Mouse (Mus musculus) adrenal gland, postnatal 4 days (tissue): Measurements from ENCODE around the gene Irs3. TPM values are rescaled to one million over a fixed set of nuclear protein-coding genes. Genes with fewer than 3 reads are reported as not detected.
"Not testable (repeated sequence)": the region's sequence is repeated elsewhere in the genome, so short reads cannot be mapped to it uniquely, and the experiment has no call there.

Experiments
- DNase-seq, 2 experiments: peaks; one replicate each; pipeline ENCODE4 v3.0.0; 2021 to 2022; ENCODE audit warnings: low spot score in 2 of 2, mixed read lengths in 2 of 2
- total RNA-seq, 2 experiments: library from RNA; stranded (reverse); gene quantifications; 2 replicates each; pipeline ENCODE4 v1.2.3; 2021

Gene Irs3
- total RNA-seq, 2 experiments from 2014 or later: 0.56 to 0.79 TPM

DNA sequence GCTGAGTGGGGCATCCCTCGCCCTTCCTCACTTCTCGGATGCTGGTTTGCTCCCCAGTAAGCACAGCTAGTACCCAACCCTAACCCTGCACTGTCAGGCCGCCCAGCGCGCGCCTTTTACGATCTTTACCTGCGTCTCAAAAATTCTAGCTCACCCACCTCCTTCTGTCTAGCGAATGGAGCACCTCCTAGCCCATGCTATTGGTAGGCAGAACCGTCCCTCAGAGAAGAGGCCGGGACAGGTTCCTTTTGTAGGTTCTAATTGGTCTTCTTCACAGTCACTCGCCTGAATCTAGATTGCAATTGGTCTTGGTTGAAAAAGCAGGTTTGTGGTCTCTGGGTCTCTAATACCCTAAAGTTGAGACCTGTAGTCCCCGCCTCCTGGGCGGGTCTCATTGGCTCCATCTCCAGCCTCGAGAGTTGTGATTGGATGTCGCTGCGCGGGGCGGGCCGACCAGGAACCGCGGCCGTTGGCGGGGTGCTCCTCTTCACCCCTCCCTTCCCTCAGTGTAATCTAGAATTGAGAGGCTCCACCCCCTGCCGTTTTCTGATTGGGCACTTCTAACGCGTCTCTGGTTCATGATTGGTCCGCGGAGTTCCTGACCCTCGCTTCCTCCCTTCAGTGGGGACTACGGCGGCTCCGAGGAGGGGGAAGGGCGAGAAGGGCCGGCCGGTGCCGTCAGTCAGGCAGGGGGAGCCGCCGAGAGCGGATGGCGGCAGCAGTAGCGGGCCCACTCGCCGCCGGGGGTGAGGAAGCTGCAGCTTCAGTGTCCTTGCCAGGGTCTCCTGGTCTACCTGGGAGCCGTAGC, 16.8 kb downstream of the Irs3 start, which contains the start of the genes Fbxo24, Lrch4 and Gm20605:
TSS of gene Fbxo24 (minus strand) at position 505 of the 808 bp plus-strand sequence.
TSS of gene Lrch4 (plus strand) at position 624 of the 808 bp plus-strand sequence.
TSS of gene Gm20605 (plus strand) at position 678 of the 808 bp plus-strand sequence.
- DNase-seq: peak; percentile 88 to 97

DNA sequence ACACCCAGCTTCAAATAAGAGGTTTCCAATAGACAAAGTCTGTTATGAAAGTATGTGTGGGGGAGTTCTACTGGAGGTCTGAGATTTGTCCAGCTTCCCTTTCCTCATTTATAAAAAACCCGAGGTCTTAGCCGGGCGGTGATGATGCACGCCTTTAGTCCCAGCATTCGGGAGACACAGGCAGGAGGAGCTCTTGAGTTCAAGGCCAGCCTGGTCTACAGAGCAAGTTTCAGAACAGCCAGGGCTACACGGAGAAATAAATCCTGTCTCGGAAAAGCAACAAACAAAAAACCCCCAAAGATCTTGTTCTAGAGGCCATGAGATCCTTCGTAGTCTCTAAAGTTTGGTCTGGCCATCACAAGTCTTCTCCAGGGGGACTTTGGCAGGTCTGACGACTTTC, 17.5 kb downstream of the Irs3 start:
- no peak for DNase-seq

DNA sequence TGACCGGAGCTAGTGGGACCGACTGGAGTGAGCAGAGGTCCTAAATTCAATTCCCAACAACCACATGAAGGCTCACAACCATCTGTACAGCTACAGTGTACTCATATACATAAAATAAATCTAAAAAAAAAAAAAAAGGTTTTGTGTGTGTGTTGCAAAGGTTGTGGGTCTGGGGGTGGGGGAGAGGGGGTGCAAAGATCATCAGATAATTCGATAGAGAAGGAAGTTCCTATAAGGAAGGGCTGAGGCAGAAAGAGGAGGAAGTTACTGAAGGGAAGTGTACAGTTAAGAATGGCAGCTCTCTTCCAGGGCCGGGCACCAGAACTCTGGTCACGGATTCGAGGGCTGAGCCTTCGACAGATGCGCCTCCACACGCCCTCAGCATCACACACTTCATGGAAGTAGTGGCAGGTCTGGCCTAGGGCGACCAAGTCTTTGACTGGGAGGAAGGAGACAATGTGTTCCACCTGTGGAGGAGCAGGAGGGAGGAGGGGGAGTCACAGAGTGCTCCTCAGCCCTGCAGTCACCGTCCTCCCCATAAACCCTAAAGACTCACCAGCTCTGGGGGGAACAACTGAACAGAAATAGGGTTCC, 21.5 kb downstream of the Irs3 start:
- DNase-seq: no peak

DNA sequence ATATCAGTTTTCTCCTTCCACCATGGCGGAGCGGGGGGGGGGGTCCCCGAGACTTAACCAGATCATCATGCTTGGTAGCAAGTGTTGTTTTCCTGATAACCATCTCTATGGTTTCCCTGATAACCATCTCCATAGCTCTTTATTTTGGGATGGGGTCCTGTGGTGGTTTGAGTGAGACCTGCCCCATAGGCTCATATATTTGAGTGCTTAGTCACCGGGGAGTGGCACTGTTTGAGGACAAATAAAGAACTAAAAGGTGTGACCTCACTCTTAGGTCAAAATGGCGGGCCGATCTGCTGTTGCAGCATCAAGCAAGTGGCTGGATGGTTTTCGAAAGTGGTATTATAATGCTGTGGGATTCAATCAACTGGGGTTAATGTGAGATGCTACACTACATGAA, 30.2 kb downstream of the Irs3 start:
- no peak for DNase-seq

DNA sequence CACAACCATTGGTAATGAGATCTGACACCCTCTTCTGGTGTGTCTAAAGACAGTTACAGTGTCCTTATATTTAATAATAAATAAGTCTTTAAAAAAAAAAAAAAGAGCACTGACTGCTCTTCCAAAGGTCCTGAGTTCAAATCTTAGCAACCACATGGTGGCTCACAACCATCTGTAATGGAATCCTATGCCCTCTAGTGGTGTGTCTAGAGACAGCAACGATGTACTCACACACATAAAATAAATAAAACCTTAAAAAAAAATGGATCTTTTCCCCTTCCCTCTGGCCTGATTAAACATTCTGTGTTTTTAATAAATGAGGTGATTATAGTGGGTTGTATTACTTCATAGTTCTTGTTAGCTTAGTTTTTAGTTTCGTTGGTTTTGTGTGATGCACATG, 30.6 kb downstream of the Irs3 start:
- DNase-seq: not testable (repeated sequence)

DNA sequence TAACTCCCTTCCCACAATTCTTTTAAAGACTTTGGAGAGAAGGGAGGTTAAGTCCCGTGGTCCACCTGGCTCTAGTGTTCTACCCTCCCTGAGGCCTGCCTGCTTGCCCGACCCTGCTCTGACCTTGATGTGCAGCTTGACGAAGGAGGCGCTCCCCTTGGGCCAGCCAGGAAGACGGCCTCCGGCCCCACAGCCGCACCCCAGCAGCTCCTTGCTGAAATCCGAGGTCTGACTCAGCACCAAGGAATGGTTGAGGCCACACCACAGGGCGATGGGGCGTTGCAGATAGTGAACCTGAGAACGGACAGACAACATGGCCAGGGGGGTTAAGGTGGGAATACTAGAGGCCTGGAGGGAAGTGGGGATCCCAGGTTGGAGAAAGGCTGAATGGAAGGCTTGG, 32.0 kb downstream of the Irs3 start, which contains the start of gene Pcolce:
TSS of gene Pcolce (minus strand) at position 235 of the 400 bp plus-strand sequence.
- DNase-seq: no peak

DNA sequence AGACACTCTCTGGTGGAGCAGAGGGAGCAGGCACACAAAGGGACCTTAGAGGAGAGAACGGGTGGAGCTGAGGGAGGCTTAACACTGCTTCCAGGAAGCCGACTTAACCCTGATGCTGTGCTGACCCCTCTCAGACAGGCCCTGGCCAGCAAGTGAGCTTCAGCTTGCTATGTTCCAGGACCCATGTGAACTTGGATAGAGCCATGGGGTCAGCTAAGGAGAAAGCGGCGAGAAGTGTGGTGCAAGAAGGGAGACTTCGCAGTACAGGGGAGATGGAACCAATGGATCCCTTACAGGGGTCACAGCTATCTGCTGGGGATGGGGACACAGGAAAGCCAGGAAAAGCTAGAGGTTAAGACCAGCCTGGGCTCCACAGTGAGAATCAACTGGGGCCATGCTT, 32.4 kb downstream of the Irs3 start:
- no peak for DNase-seq

DNA sequence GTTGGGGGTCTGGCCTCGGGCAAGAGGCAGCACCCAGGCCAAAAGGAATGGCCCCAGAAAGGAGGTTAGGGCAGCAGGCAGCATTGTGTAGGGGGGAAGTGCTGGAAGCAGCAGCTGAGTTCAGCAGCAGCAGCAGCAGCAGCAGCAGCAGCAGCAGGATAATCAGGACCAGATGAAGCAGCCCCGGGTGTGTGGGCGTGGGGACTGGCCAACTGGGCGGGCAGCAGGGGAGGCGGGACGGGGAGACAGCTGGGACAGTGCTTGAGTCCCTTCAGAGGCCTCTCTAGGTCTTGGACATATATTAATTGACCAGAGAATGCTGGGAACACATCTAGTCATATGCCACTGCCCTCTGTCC, 34.3 kb downstream of the Irs3 start:
- DNase-seq: peak in 1 of 2 experiments; percentile 65

DNA sequence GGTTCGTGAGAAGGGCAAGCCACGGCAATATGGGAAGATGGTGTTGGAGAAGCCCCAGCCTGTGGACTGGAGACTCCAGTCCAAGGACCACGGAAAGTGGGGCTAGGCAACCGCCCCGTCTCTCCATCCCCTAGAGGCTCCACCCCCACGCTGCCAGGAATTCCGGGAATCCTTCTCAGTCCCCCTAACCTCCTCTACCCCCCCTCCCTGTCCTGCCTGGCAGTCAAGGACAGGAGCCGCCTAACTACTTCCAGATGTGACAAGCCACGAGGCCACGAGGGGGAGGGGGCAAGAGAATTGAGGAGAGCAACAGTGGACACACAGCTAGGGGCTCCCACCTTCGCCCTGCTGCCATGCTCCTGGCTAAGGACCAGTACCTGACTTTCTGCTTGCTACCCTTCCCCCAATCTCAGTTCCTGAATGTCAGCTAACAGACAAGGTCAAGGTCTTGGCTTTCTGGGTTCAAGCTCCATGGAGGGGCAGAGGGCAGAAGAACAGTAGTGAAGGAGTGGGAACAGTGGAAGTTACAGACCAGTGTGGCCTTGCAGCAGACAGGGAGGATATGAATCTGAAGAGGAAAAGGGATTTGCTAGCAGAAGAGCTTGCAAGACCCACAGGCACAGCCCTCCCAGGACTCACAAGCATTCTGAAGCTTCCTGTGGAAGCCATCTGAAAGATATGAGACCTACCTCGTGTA, 34.8 kb downstream of the Irs3 start:
- peak in 1 of 2 experiments; percentile 66 for DNase-seq

DNA sequence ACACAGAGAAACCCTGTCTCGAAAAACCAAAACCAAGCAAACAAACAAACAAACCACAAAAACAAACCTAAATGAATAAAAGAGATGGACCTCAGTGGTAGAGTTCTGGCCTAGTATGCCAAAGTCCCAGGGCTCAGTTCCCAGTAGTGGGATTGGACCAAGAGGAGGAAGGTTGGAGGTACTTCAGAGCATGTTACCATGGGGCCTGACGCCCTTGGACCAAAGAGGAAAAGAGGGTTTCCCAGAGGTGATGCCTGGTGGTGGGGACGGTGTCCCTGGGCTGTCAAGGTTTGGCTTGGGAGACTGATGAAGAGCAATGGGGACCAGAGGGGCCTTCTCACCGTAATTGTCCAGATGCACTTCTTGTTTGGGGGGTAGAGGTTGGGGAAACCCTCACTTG, 35.5 kb downstream of the Irs3 start:
- no peak for DNase-seq

DNA sequence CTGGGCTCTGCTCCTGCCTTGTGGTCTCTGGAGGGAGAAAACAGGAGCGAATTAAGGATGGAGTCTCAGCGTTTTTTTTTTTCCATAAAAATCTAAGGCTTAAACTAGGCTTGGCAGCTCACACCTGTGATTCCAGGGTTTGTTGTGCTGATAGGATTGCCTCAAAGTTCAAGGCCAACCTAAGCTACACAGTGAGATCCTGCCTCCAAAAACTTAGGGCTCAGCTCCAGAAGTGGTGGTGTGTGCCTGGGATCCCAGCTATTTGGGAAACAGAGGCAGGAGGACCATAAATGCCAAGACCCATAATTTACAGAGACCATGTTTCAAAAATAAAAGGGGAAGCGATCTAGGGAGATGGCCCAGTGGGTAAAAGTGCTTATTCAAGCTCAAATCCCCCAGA, 36.2 kb downstream of the Irs3 start:
- DNase-seq: no peak

DNA sequence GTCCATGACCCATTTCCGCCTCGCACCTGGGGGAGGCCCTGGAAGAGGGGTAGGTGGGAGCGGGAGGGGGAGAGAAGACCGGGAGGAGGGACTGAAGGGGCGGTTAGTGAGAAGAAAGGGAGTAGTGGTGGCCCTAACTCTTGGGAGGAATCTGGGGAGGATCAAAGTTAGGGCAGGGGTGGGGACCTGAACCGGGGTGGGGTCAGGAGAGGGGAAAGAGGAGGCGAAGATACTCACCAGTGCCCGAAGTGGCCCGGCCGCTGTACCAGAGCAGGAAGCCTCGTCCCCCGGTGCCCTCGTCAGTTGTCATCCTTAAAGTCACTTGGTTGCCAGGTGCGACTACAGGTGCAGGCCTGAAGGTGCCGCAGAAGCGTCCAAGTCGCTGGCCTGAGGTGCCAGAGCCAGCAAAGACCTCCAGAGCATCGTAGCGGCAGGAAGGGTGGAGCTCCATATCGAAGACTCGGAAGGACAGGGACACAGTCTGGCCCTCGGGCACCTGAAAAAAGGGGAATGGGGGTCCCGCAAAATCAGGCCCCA, 36.8 kb downstream of the Irs3 start:
- no peak for DNase-seq

DNA sequence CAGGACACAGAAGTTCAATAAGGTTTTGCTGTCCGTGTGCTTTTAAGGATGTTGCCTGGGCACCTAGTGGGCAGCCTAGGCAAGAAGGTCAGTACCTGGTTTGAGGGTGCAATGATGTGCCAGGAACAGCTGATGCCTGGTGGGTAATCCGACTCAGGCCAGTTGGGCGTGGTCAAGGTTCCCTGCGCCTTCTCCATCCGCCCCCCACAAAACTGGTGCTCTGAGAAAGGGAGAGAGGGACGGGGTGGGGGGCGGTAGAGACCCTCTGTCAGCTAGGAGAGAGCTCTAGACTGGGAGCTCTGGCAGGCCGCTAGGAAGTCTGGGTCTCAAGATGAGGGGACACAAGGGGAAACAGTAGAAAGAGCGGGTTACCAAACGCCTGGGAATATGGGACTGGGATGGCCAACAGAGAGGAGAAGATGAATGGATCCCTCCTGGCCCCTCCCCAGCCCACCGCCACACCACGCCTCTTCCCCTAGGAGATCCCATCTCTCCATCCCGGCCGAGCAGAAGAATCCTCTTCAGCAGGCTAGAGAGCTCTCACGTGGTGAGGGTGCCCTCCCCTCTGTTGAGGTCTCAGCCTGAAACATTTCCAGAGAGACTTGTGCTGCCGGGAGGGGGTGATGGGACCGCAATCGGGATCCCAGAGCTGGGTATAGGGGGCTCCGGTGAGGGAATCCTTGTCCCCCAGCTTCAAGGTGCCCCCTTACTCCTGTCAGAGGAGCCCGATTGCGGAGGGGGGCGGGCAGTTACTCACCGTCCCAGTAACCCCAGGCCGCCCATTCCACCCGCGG, 37.5 kb downstream of the Irs3 start:
- no peak for DNase-seq

DNA sequence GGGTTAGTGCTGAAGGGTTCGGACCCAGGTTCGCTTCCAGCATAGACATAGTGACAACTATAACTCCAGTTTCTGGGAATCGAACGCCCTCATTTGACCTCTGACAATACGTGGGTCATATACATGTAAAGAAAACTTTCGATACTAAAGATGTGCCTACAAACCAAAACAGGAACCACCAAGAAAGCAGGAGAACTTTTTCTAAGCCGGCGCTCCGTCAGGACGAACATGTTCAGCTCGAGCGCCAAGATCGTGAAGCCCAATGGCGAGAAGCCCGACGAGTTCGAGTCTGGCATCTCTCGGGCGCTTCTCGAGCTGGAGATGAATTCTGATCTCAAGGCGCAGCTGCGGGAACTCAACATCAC, 44.2 kb downstream of the Irs3 start:
- no peak for DNase-seq

DNA sequence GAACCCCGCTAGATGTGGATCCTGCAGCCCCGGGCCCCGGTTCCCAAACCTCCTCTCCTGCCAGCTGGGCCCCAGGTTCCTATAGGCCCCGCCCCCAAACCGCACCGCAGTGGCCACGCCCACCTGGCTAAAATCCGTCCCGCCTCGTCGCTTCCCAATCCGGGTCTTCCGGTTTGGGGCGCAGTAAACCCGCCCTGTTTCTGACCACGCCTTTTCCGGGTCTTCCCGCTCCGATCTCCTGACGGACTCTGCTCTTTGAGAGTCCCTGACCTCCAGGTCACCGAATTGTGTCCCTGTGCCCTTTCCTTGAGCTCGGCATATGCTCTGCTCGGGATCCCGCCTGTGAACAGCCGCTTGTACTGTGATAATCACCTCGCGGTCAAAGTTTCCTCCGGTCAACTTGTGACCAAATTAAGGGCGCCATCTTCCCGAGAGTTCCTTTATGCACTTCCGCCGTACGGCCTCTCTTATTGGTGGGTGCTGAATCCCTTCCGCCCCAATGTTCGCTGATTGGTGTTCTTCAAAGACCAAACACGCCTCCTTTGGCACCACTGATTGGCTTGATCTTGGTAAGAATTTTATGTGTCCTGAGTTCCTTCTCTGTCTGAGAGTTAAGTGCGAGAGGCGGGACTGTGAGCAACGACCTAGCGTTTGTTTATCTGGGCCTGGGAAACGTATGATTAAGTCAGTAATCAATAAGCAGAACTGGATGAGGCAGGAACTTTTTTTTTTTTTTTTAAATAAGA, 44.7 kb downstream of the Irs3 start, which contains the start of gene Mospd3:
TSS of gene Mospd3 (minus strand) at position 440 of the 746 bp plus-strand sequence.
- peak; percentile 79 to 94 for DNase-seq

DNA sequence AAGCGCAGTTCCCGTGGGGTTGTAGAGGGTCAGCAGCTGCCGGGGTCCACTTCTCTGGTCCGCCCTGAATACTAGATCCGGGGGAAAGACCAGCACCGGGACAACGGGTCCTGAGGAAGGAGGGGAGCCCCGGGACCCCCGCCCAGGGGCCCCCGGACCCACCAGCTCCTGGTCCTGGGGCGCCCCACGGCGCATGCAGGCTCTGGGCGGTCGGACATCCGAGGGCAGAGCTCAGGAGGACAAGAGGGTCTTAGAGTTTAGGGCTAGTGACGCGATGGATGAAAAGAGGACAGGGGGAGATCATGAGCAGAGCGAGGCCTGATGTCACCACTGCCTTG, 45.3 kb downstream of the Irs3 start:
- no peak for DNase-seq

DNA sequence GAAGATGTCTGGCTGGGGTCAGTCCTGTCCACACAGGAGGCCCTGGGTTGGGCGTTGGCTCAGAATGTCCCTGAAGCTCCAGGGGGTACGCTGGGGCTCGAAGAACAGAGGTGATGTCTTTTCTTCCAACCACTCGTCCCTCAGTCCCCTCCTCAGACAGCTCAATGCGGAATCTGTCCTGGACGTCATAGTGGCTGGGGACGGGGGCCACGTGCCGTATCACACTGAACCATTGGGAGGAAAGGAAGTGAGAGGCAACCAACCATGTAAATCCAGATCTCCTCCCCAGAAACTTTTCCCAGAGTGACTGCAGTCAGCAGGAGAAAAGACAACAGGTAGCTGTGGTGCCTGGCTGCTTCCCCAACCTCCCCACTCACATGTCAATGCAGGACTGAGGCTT, 45.9 kb downstream of the Irs3 start:
- no peak for DNase-seq

DNA sequence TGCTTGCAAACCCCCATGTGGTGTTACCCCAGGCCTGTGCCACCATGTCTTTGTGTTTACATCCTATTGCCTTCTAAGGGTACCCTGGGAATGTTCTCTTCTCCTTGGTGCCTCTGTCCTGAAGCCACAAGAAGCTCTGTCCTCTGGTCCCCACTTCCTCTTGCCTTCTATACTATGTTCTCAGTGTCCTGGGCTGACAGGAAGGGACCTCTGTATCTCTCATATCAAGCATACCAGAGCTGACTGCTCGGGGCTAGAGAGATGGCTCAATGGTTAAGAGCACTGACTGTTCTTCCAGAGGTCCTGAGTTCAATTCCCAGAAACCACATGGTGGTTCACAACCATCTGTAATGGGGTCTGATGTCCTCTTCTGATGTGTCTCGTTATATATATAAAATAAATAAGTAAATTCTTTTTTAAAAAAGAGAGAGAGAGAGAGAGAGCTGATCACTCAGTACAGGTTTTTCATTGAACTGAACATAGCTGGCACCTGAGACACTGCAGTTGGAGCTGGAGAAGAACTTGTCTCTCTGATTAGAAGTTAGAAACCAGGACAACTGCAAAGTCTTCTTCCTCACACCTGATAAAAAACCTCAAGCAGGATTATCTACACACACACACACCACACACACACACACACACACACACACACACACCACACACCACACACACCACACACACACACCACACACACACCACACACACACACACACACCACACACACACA, 47.3 kb downstream of the Irs3 start:
- no peak for DNase-seq

DNA sequence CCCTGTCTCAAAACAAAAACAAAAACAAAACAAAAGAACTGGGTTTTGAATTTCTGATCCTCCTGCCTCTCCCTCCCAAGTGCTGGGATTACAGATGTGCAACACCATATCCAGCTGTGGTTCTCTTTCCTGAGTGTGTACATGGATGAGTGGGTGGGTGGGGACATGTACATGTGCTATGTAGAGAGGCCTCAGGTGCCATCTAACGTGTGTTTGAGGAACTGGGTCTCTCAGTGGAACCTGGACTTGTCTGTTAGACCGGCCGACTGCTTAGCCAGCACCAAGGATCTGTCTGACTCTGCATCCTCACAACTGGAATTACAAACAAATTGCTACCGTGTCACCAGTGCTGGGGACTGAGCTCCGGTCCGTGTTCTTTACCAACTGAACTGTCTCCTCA, 47.9 kb downstream of the Irs3 start:
- DNase-seq: no peak
